Comparison of ENCODE assay signal across 10 mouse cellular contexts in genomic region chr2:166622590-166622989, GRCm38 (mm10).
A peak's percentile ranks its signal among the peaks of the same experiment; 100 is the strongest.
DNase-seq lines count a peak whose midpoint lies in the region; ATAC-seq lines count a peak whose summit lies in the region.
"Had no signal": no experiment of that assay in that cellular context is flagged by ENCODE, and none has a peak within 500 bp of the region (broad histone marks: within the 10 kb centered on the region; RNA-seq: fewer than 3 reads in every experiment).

No protein-coding gene starts in this region.

- ATAC-seq in forebrain, embryonic 14.5 days: no peak; the same call in 1 of the 2 replicates
- ATAC-seq in forebrain, embryonic 11.5 days (replicated peaks; ENCODE audit: low FRiP score): no peak
- ATAC-seq in neural tube, embryonic 12.5 days (ENCODE audit: low FRiP score, low read depth): no peak
- no peak for ATAC-seq in limb, embryonic 12.5 days (ENCODE audit: insufficient number of reproducible peaks, insufficient read depth, low FRiP score, low TSS enrichment, low read depth)

- no peak overlapping the region for H3K4me2 ChIP-seq in forebrain, embryonic 14.5 days (ENCODE audit: low read length)
- no peak overlapping the region for H3K4me2 ChIP-seq in forebrain, embryonic 11.5 days (ENCODE audit: low read depth, low read length, severe bottlenecking)
- no peak overlapping the region for H3K4me2 ChIP-seq in neural tube, embryonic 12.5 days (replicated peaks)
- H3K4me2 ChIP-seq in limb, embryonic 12.5 days: no peak overlapping the region
- H3K4me2 ChIP-seq: limb, embryonic 15.5 days had no signal

- no peak for DNase-seq in forebrain, embryonic 14.5 days (ENCODE audit: low spot score)
- DNase-seq in forebrain, embryonic 11.5 days (ENCODE audit: low spot score): no peak
- no peak for DNase-seq in neural tube, embryonic 10.5 days (ENCODE audit: extremely low spot score, low spot score)
- DNase-seq in thymus, postnatal 36 days: peak; percentile 53 to 61
- no peak for DNase-seq in left cerebral cortex, adult 18-20 months (ENCODE audit: low spot score in 2 of 2)
- no peak for DNase-seq in adrenal gland, postnatal 36 days
- DNase-seq: right cerebral cortex, postnatal 25 days had no signal

- H3K4me1 ChIP-seq in forebrain, embryonic 14.5 days (ENCODE audit: control insufficient read depth, insufficient read depth, low read length): peaks cover 7% of the 10 kb centered on the region
- no peaks in the 10 kb centered on the region for H3K4me1 ChIP-seq in forebrain, embryonic 11.5 days (replicated peaks; ENCODE audit: control insufficient read depth, insufficient read depth, low read length)
- peaks cover 27% of the 10 kb centered on the region for H3K4me1 ChIP-seq in neural tube, embryonic 12.5 days
- H3K4me1 ChIP-seq in limb, embryonic 12.5 days (replicated peaks): peaks cover 16% of the 10 kb centered on the region

- H3K9ac ChIP-seq in forebrain, embryonic 14.5 days (ENCODE audit: low read length): no peak overlapping the region
- H3K9ac ChIP-seq in forebrain, embryonic 11.5 days (ENCODE audit: low read length): no peak overlapping the region
- H3K9ac ChIP-seq in neural tube, embryonic 12.5 days: no peak overlapping the region
- H3K9ac ChIP-seq in limb, embryonic 12.5 days (replicated peaks): 0 out of 2 replicates have a peak overlapping the region, but pooled peaks have one; percentile 18
- H3K9ac ChIP-seq: limb, embryonic 15.5 days had no signal

- no peak overlapping the region for H3K4me3 ChIP-seq in forebrain, embryonic 14.5 days (ENCODE audit: low read depth, low read length)
- H3K4me3 ChIP-seq in forebrain, embryonic 11.5 days (ENCODE audit: low read depth, low read length): no peak overlapping the region
- H3K4me3 ChIP-seq in neural tube, embryonic 12.5 days: no peak overlapping the region
- H3K4me3 ChIP-seq in limb, embryonic 12.5 days (replicated peaks): no peak overlapping the region
- H3K4me3 ChIP-seq: limb, embryonic 15.5 days had no signal

- H3K9me3 ChIP-seq in forebrain, embryonic 14.5 days (replicated peaks; ENCODE audit: control insufficient read depth, low read length): no peaks in the 10 kb centered on the region
- no peaks in the 10 kb centered on the region for H3K9me3 ChIP-seq in forebrain, embryonic 11.5 days (ENCODE audit: control insufficient read depth, low read length)
- no peaks in the 10 kb centered on the region for H3K9me3 ChIP-seq in neural tube, embryonic 12.5 days
- peaks cover 5% of the 10 kb centered on the region; the same call in 1 of the 2 replicates for H3K9me3 ChIP-seq in limb, embryonic 12.5 days
- H3K9me3 ChIP-seq: limb, embryonic 15.5 days had no signal

- WGBS in forebrain, embryonic 14.5 days: 91% methylated on average over 7 of the region's 7 CpGs
- 85% methylated on average over 7 of the region's 7 CpGs for WGBS in forebrain, embryonic 11.5 days
- 92% methylated on average over 7 of the region's 7 CpGs for WGBS in neural tube, embryonic 12.5 days
- 80% methylated on average over 7 of the region's 7 CpGs for WGBS in limb, embryonic 12.5 days

- peaks cover 20% of the 10 kb centered on the region; the same call in 1 of the 2 replicates for H3K36me3 ChIP-seq in forebrain, embryonic 14.5 days (ENCODE audit: control insufficient read depth, insufficient read depth, low read length)
- H3K36me3 ChIP-seq in forebrain, embryonic 11.5 days (ENCODE audit: control insufficient read depth, insufficient read depth, low read length): no peaks in the 10 kb centered on the region; the same call in 1 of the 2 replicates
- peaks cover 24% of the 10 kb centered on the region for H3K36me3 ChIP-seq in neural tube, embryonic 12.5 days
- H3K36me3 ChIP-seq in limb, embryonic 12.5 days: peaks cover 37% of the 10 kb centered on the region

- 0 out of 2 replicates have a peak overlapping the region, but pooled peaks have one; percentile 11 for H3K27ac ChIP-seq in forebrain, embryonic 14.5 days (ENCODE audit: low read depth, low read length)
- no peak overlapping the region for H3K27ac ChIP-seq in forebrain, embryonic 11.5 days (ENCODE audit: low read depth, low read length)
- 0 out of 2 replicates have a peak overlapping the region, but pooled peaks have one; percentile 62 for H3K27ac ChIP-seq in neural tube, embryonic 12.5 days
- peak overlapping the region; percentile 76 for H3K27ac ChIP-seq in limb, embryonic 12.5 days
- H3K27ac ChIP-seq: limb, embryonic 15.5 days had no signal

- no peaks in the 10 kb centered on the region for H3K27me3 ChIP-seq in forebrain, embryonic 14.5 days (replicated peaks; ENCODE audit: control insufficient read depth, insufficient read depth, low read length)
- H3K27me3 ChIP-seq in forebrain, embryonic 11.5 days (ENCODE audit: control insufficient read depth, insufficient read depth, low read length): no peaks in the 10 kb centered on the region
- no peaks in the 10 kb centered on the region for H3K27me3 ChIP-seq in neural tube, embryonic 12.5 days (replicated peaks)
- H3K27me3 ChIP-seq in limb, embryonic 12.5 days: no peaks in the 10 kb centered on the region
- H3K27me3 ChIP-seq: limb, embryonic 15.5 days had no signal

Comparison
In these comparisons a context has a peak if more than half of its experiments do, and no peak if none do; other contexts are left out.
1. DNase-seq: peak in thymus, postnatal 36 days (2 of 2); none in forebrain, embryonic 14.5 days (single experiment), forebrain, embryonic 11.5 days (single experiment), neural tube, embryonic 10.5 days (single experiment), left cerebral cortex, adult 18-20 months (0 of 2) and adrenal gland, postnatal 36 days (0 of 2).